Mouse (Mus musculus) intestine, postnatal 0 days (tissue): Measurements from ENCODE around the gene Kif21a. TPM values are rescaled to one million over a fixed set of nuclear protein-coding genes. Genes with fewer than 3 reads are reported as not detected.

Source experiments
- ATAC-seq: fragments of 200-750 bp; cut with Nextera tagmentation; 2 replicates; pipeline ENCODE4 v1.8.0; 2017; ENCODE audit warnings: mild to moderate bottlenecking, moderate TSS enrichment, moderate library complexity
- H3K27ac ChIP-seq: fragments of 300-500 bp; sonication (generic); 2 replicates; pipeline ENCODE4 v1.5.1; 2014; ENCODE audit warnings: mild to moderate bottlenecking, low read depth, low read length, moderate library complexity
- H3K27me3 ChIP-seq: fragments of 300-500 bp; sonication (generic); replicated peaks from 2 replicates; pipeline ENCODE4 v1.6.1; 2014; ENCODE audit warnings: low read length, mixed read lengths; ENCODE audit not compliant: control insufficient read depth, insufficient read depth
- H3K36me3 ChIP-seq: fragments of 300-500 bp; sonication (generic); 2 replicates; pipeline ENCODE4 v1.6.1; 2014; ENCODE audit warnings: mild to moderate bottlenecking, moderate library complexity; ENCODE audit not compliant: control insufficient read depth, insufficient read depth
- H3K4me1 ChIP-seq: fragments of 300-500 bp; sonication (generic); replicated peaks from 2 replicates; pipeline ENCODE4 v1.6.1; 2014; ENCODE audit warnings: antibody characterized with exemption, low read length, mixed read lengths; ENCODE audit not compliant: control insufficient read depth, insufficient read depth
- H3K4me2 ChIP-seq: fragments of 300-500 bp; sonication (generic); replicated peaks from 2 replicates; pipeline ENCODE4 v1.6.1; 2014; ENCODE audit warnings: low read depth, mild to moderate bottlenecking, moderate library complexity
- H3K4me3 ChIP-seq: fragments of 300-500 bp; sonication (generic); 2 replicates; pipeline ENCODE4 v1.5.1; 2014; ENCODE audit warnings: low read depth, low read length
- H3K9ac ChIP-seq: fragments of 300-500 bp; sonication (generic); 2 replicates; pipeline ENCODE4 v1.6.1; 2014; ENCODE audit warnings: mild to moderate bottlenecking, low read depth, low read length
- H3K9me3 ChIP-seq: fragments of 300-500 bp; sonication (generic); 2 replicates; pipeline ENCODE4 v1.6.1; 2016; ENCODE audit warnings: mixed run types; ENCODE audit not compliant: control insufficient read depth
- CTCF ChIP-seq: sonication (generic); IDR thresholded peaks from 2 replicates; pipeline ENCODE4 v1.5.1; 2016; ENCODE audit warnings: low read depth, mild to moderate bottlenecking, control low read depth, antibody characterized with exemption, moderate library complexity
- WGBS: fragments of 180-500 bp; shearing (Covaris S2); extraction: QIAGEN DNeasy Blood & Tissue Kit; methylation state at CpG from one replicate; pipeline ENCODE4 v1.1.7; 2014; 5-methylcytosine and 5-hydroxymethylcytosine counted together
- polyA plus RNA-seq: library from polyadenylated mRNA; unstranded; fragments of >200 nt; fragmentation: Nextera tagmentation; extraction: Ambion mirVana; gene quantifications from 2 replicates; pipeline ENCODE4 v1.2.1, GENCODE M21; 2015

The Kif21a gene
- polyA plus RNA-seq, 1 experiment from 2014 or later, result 13.3 TPM

GRCm38 (mm10) chr15:90929043-90929442, 120.7 kb downstream of the Kif21a start:
- ATAC-seq, result no peak
- Histone ChIP-seq H3K9ac (no peak overlapping the region), H3K9me3 (no peaks in the 10 kb centered on the region), H3K36me3 (no peaks in the 10 kb centered on the region), H3K27ac (no peak overlapping the region), H3K4me2 (no peak overlapping the region), H3K27me3 (no peaks in the 10 kb centered on the region), H3K4me1 (no peaks in the 10 kb centered on the region), H3K4me3 (no peak overlapping the region)
- WGBS, result 24% methylated on average over 1 of the region's 1 CpGs
- peak; percentile 80 for TF ChIP-seq CTCF

- H3K4me3 ChIP-seq, result no peak overlapping the region
- ATAC-seq, result no peak
- no peak overlapping the region for H3K4me2 ChIP-seq
- H3K27me3 ChIP-seq, result no peaks in the 10 kb centered on the region
- no peaks in the 10 kb centered on the region for H3K36me3 ChIP-seq
- 81% methylated on average over 9 of the region's 9 CpGs for WGBS
- no peaks in the 10 kb centered on the region for H3K4me1 ChIP-seq
- TF ChIP-seq CTCF, result no peak
- no peaks in the 10 kb centered on the region for H3K9me3 ChIP-seq
- H3K27ac ChIP-seq, result no peak overlapping the region
- H3K9ac ChIP-seq, result no peak overlapping the region
Observed at GRCm38 (mm10) chr15:90896480-90896879, 153.3 kb downstream of the Kif21a start.

GRCm38 (mm10) chr15:90887466-90887865, 162.3 kb downstream of the Kif21a start:
- Histone ChIP-seq H3K4me2 (no peak overlapping the region), H3K36me3 (no peaks in the 10 kb centered on the region), H3K4me1 (no peaks in the 10 kb centered on the region), H3K9ac (no peak overlapping the region), H3K9me3 (no peaks in the 10 kb centered on the region), H3K27ac (no peak overlapping the region), H3K27me3 (no peaks in the 10 kb centered on the region), H3K4me3 (no peak overlapping the region)
- TF ChIP-seq CTCF, result no peak
- no peak for ATAC-seq
- 56% methylated on average over 8 of the region's 8 CpGs for WGBS

Other genes starting within 250 kb of the Kif21a start
- 0.53 and 0.58 TPM in 2 replicates for gene Abcd2, start 141.9 kb upstream of the Kif21a start, polyA plus RNA-seq
- not detected in 2 replicates for gene CN725425, start 149.5 kb upstream of the Kif21a start, polyA plus RNA-seq